Mouse (Mus musculus): ENCODE data around the gene Foxk2.

- TF ChIP-seq CTCF (conservative IDR thresholded peaks at IDR 0.05; ENCODE audit: low read length), result no peak
- no peak for TF ChIP-seq NANOG (IDR thresholded peaks at IDR 0.05; ENCODE audit: borderline replicate concordance, low read length)
- no peak for TF ChIP-seq POU5F1 (IDR thresholded peaks at IDR 0.05; ENCODE audit: borderline replicate concordance, low read length)
Observed at GRCm38 (mm10) chr11:121306608-121307007, 46.8 kb downstream of the Foxk2 start.
